Mouse (Mus musculus): Measurements from ENCODE around the gene Adat2. TPM values are rescaled to one million over a fixed set of nuclear protein-coding genes. Genes with fewer than 3 reads are reported as not detected.

Gene Adat2
- polyA plus RNA-seq, 1 experiment from 2014 or later, result 2.7 TPM

- H3K9me3 ChIP-seq, result no peaks in the 10 kb centered on the region
- H3K9ac ChIP-seq, result peak overlapping the region; percentile 67
- H3K4me1 ChIP-seq, result peaks cover 8% of the 10 kb centered on the region; the same call in 1 of the 2 replicates
- WGBS, result 23% methylated on average over 24 of the region's 24 CpGs
- peak overlapping the region; percentile 46 for H3K4me3 ChIP-seq
- H3K27ac ChIP-seq (replicated peaks), result no peak overlapping the region
- no peaks in the 10 kb centered on the region for H3K27me3 ChIP-seq (replicated peaks)
- ATAC-seq (ENCODE audit: extremely low read depth, insufficient number of reproducible peaks, low FRiP score, low TSS enrichment), result no peak
- peaks cover 42% of the 10 kb centered on the region for H3K36me3 ChIP-seq
- peak overlapping the region; percentile 73 for H3K4me2 ChIP-seq
Observed at GRCm38 (mm10) chr10:13564364-13565079, 11.8 kb downstream of the Adat2 start.

GRCm38 (mm10) chr10:13565080-13565448 is 12.4 kb downstream of the Adat2 start:
- Histone ChIP-seq H3K27ac (replicated peaks) (no peak overlapping the region), H3K4me1 (peaks cover 12% of the 10 kb centered on the region), H3K9me3 (no peaks in the 10 kb centered on the region), H3K27me3 (replicated peaks) (no peaks in the 10 kb centered on the region), H3K36me3 (peaks cover 42% of the 10 kb centered on the region), H3K4me3 (peak overlapping the region; percentile 46), H3K9ac (peak overlapping the region; percentile 67), H3K4me2 (peak overlapping the region; percentile 73)
- no peak for ATAC-seq (ENCODE audit: extremely low read depth, insufficient number of reproducible peaks, low FRiP score, low TSS enrichment)
- WGBS, result 52% methylated on average over 8 of the region's 8 CpGs

GRCm38 (mm10) chr10:13566393-13566792 is 13.7 kb downstream of the Adat2 start:
- 54% methylated on average over 13 of the region's 13 CpGs for WGBS
- Histone ChIP-seq H3K27ac (replicated peaks) (no peak overlapping the region), H3K36me3 (peaks cover 28% of the 10 kb centered on the region), H3K27me3 (replicated peaks) (no peaks in the 10 kb centered on the region), H3K4me2 (no peak overlapping the region), H3K4me3 (no peak overlapping the region), H3K9ac (no peak overlapping the region), H3K4me1 (peaks cover 13% of the 10 kb centered on the region), H3K9me3 (no peaks in the 10 kb centered on the region)
- ATAC-seq (ENCODE audit: extremely low read depth, insufficient number of reproducible peaks, low FRiP score, low TSS enrichment), result no peak

- Histone ChIP-seq H3K9me3 (no peaks in the 10 kb centered on the region), H3K4me3 (no peak overlapping the region), H3K27ac (replicated peaks) (no peak overlapping the region), H3K27me3 (replicated peaks) (no peaks in the 10 kb centered on the region), H3K4me2 (no peak overlapping the region), H3K4me1 (peaks cover 17% of the 10 kb centered on the region), H3K9ac (no peak overlapping the region), H3K36me3 (no peaks in the 10 kb centered on the region)
- WGBS, result 46% methylated on average over 7 of the region's 7 CpGs
- no peak for ATAC-seq (ENCODE audit: extremely low read depth, insufficient number of reproducible peaks, low FRiP score, low TSS enrichment)
Observed at GRCm38 (mm10) chr10:13569818-13570217, 17.1 kb downstream of the Adat2 start.

- WGBS, result 72% methylated on average over 9 of the region's 9 CpGs
- ATAC-seq (ENCODE audit: extremely low read depth, insufficient number of reproducible peaks, low FRiP score, low TSS enrichment), result no peak
- peaks cover 14% of the 10 kb centered on the region for H3K4me1 ChIP-seq
Observed at GRCm38 (mm10) chr10:13570697-13571538, 18.2 kb downstream of the Adat2 start.

GRCm38 (mm10) chr10:13572003-13572402 is 19.3 kb downstream of the Adat2 start:
- Histone ChIP-seq H3K4me3 (no peak overlapping the region), H3K36me3 (no peaks in the 10 kb centered on the region), H3K9me3 (no peaks in the 10 kb centered on the region), H3K9ac (no peak overlapping the region), H3K27me3 (replicated peaks) (no peaks in the 10 kb centered on the region), H3K4me2 (no peak overlapping the region), H3K4me1 (peaks cover 14% of the 10 kb centered on the region), H3K27ac (replicated peaks) (no peak overlapping the region)
- WGBS, result 39% methylated on average over 10 of the region's 10 CpGs
- no peak for ATAC-seq (ENCODE audit: extremely low read depth, insufficient number of reproducible peaks, low FRiP score, low TSS enrichment)

More at GRCm38 (mm10) chr10:13570697-13571538, 18.2 kb downstream of the Adat2 start:
- H3K9ac ChIP-seq, result no peak overlapping the region
- no peak overlapping the region for H3K4me2 ChIP-seq
- H3K9me3 ChIP-seq, result no peaks in the 10 kb centered on the region
- H3K4me3 ChIP-seq, result no peak overlapping the region
- no peak overlapping the region for H3K27ac ChIP-seq (replicated peaks)
- H3K36me3 ChIP-seq, result no peaks in the 10 kb centered on the region
- H3K27me3 ChIP-seq (replicated peaks), result no peaks in the 10 kb centered on the region

- H3K27me3 ChIP-seq (replicated peaks), result no peaks in the 10 kb centered on the region
- H3K36me3 ChIP-seq, result no peaks in the 10 kb centered on the region
- H3K4me2 ChIP-seq, result no peak overlapping the region
- H3K27ac ChIP-seq (replicated peaks), result no peak overlapping the region
- no peak overlapping the region for H3K9ac ChIP-seq
- H3K4me1 ChIP-seq, result peaks cover 14% of the 10 kb centered on the region
- WGBS, result 78% methylated on average over 6 of the region's 6 CpGs
- ATAC-seq (ENCODE audit: extremely low read depth, insufficient number of reproducible peaks, low FRiP score, low TSS enrichment), result no peak
- H3K9me3 ChIP-seq, result no peaks in the 10 kb centered on the region
- no peak overlapping the region for H3K4me3 ChIP-seq
Observed at GRCm38 (mm10) chr10:13572410-13572809, 19.7 kb downstream of the Adat2 start.

- H3K9ac ChIP-seq, result no peak overlapping the region
- no peaks in the 10 kb centered on the region for H3K36me3 ChIP-seq
- no peaks in the 10 kb centered on the region for H3K27me3 ChIP-seq (replicated peaks)
- 72% methylated on average over 7 of the region's 7 CpGs for WGBS
- no peak for ATAC-seq (ENCODE audit: extremely low read depth, insufficient number of reproducible peaks, low FRiP score, low TSS enrichment)
- no peak overlapping the region for H3K4me2 ChIP-seq
- H3K4me1 ChIP-seq, result 0 out of 2 replicates have a peak, but pooled peaks cover 3% of the 10 kb centered on the region
- H3K27ac ChIP-seq (replicated peaks), result no peak overlapping the region
- H3K4me3 ChIP-seq, result no peak overlapping the region
- no peaks in the 10 kb centered on the region for H3K9me3 ChIP-seq
Observed at GRCm38 (mm10) chr10:13577123-13577522, 24.4 kb downstream of the Adat2 start.

GRCm38 (mm10) chr10:13587914-13588313 is 35.2 kb downstream of the Adat2 start:
- no peak for ATAC-seq (ENCODE audit: extremely low read depth, insufficient number of reproducible peaks, low FRiP score, low TSS enrichment)
- Histone ChIP-seq H3K9ac (no peak overlapping the region), H3K9me3 (no peaks in the 10 kb centered on the region)

GRCm38 (mm10) chr10:13592196-13592595 is 39.5 kb downstream of the Adat2 start:
- no peak for ATAC-seq (ENCODE audit: extremely low read depth, insufficient number of reproducible peaks, low FRiP score, low TSS enrichment)
- Histone ChIP-seq H3K27me3 (replicated peaks) (no peaks in the 10 kb centered on the region), H3K27ac (replicated peaks) (no peak overlapping the region), H3K36me3 (no peaks in the 10 kb centered on the region), H3K4me1 (no peaks in the 10 kb centered on the region), H3K4me3 (no peak overlapping the region), H3K4me2 (no peak overlapping the region), H3K9me3 (no peaks in the 10 kb centered on the region), H3K9ac (no peak overlapping the region)
- 83% methylated on average over 10 of the region's 10 CpGs for WGBS

More at GRCm38 (mm10) chr10:13587914-13588313, 35.2 kb downstream of the Adat2 start:
- no peak overlapping the region for H3K27ac ChIP-seq (replicated peaks)
- H3K4me3 ChIP-seq, result no peak overlapping the region
- WGBS, result 65% methylated on average over 2 of the region's 2 CpGs
- no peaks in the 10 kb centered on the region for H3K4me1 ChIP-seq
- H3K36me3 ChIP-seq, result no peaks in the 10 kb centered on the region
- H3K27me3 ChIP-seq (replicated peaks), result no peaks in the 10 kb centered on the region
- H3K4me2 ChIP-seq, result no peak overlapping the region

- WGBS, result 75% methylated on average over 3 of the region's 3 CpGs
- no peak for ATAC-seq (ENCODE audit: extremely low read depth, insufficient number of reproducible peaks, low FRiP score, low TSS enrichment)
- Histone ChIP-seq H3K9me3 (no peaks in the 10 kb centered on the region), H3K9ac (no peak overlapping the region), H3K27me3 (replicated peaks) (no peaks in the 10 kb centered on the region), H3K4me1 (no peaks in the 10 kb centered on the region), H3K27ac (replicated peaks) (no peak overlapping the region), H3K36me3 (no peaks in the 10 kb centered on the region), H3K4me2 (no peak overlapping the region), H3K4me3 (no peak overlapping the region)
Observed at GRCm38 (mm10) chr10:13593529-13593928, 40.8 kb downstream of the Adat2 start.
